Mouse (Mus musculus): ENCODE data around the gene Cdca4.

The Cdca4 gene

DNA sequence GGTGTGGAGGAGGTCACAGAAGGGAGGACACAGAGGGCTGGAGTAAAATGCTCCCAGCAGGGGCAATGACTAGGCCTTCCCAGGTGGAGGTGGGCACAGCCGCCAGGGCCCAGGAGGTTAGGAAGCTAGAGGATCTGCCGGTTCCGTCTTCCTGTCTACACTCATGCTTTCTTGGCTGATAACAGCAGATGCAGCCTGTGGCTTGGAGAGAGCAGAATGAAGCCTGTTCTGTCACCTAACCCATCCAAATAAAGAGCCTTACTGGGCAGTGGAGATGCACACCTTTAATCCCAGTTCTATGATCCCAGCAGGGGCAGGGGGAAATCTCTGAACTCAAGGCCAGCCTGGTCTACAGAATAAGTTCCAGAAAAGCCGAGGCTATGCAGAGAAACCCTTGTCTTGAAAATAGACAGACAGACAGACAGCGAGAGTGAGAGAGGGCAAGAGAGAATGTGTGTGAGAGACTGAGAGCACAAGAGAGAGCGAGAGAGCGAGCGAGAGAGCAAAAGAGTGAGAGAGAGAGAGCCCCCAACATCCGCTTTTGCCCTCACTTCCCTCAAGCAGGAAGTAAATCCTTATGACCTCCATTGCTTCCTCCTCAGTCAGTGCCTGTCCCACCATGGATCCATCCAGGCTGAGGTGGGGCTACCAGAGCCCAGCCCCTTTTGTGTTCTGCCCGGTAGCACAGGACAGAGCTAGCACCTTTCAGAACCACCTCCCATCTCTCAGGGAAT, 29.8 kb downstream of the Cdca4 start:
- no peak for DNase-seq (ENCODE audit: low read depth, low spot score)

DNA sequence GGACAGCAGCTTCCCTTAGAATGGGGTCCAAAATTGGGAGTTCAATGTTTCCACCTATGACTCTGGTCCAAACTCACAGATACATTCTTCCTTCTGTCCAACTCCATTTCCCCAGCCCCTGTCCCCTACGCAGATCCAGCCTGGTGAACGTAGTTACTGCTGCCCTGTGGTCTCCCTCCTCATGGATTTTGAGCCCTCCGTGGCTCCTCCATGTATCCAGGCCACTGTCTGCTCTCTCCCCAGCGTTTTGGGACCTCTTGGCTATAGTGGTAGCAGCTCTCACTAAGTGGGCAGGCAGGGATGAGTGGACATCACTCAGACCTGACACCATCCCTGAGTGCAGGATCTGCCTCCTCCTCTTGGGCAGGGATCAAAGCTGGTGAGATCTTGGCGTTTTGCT, 30.5 kb downstream of the Cdca4 start:
- no peak for DNase-seq (ENCODE audit: low read depth, low spot score)

DNA sequence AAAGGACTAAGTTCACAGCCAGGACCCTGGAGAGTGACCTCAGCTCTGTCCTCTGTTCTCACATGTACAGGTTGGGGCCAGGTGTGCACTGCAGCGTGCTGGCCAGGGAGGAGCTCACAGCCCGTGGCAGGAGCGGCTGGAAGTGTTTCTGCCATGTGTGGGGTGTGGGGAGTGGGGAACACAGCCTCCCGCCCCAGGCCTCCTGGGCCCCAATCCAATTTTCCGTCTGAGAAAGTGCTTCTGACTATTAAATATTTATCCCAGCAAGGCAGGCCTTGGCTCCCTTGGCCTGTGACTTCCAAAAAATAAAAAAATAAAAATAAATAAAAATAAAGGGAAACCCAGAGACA, 30.9 kb downstream of the Cdca4 start:
- DNase-seq (ENCODE audit: low read depth, low spot score) = no peak

DNA sequence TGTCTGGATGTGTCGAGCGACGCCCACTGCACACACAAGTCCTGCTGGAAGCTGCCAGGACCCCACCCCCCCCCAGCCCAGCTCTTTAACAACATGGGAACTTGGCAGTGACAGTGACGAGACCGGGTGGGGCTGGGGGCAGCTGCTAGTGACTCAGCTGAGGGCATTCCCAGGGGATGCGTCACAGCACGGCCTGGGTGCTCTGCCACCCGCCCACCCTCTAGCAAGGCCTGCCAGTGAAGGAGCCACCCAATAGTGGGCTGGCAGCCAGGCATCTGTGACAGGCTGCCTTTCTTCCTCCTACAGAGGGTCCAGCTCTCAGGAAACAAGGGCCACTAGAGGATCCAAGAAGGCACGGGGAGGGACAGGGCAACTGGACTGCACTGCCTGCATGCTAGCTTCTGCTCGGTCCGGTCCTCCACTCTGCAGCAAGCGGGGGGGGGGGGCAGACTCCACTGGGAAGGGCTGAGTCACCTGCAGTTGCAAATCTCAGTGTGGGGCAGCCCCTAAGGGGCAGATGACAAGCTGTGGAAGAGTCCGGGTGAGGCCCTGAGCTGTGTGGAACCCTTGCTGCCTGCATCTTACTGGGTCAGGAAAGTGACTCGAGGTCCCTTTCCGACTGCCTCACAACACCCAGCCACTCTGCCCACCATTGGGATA, 31.4 kb downstream of the Cdca4 start:
- peak; percentile 34 for DNase-seq (ENCODE audit: low read depth, low spot score)

DNA sequence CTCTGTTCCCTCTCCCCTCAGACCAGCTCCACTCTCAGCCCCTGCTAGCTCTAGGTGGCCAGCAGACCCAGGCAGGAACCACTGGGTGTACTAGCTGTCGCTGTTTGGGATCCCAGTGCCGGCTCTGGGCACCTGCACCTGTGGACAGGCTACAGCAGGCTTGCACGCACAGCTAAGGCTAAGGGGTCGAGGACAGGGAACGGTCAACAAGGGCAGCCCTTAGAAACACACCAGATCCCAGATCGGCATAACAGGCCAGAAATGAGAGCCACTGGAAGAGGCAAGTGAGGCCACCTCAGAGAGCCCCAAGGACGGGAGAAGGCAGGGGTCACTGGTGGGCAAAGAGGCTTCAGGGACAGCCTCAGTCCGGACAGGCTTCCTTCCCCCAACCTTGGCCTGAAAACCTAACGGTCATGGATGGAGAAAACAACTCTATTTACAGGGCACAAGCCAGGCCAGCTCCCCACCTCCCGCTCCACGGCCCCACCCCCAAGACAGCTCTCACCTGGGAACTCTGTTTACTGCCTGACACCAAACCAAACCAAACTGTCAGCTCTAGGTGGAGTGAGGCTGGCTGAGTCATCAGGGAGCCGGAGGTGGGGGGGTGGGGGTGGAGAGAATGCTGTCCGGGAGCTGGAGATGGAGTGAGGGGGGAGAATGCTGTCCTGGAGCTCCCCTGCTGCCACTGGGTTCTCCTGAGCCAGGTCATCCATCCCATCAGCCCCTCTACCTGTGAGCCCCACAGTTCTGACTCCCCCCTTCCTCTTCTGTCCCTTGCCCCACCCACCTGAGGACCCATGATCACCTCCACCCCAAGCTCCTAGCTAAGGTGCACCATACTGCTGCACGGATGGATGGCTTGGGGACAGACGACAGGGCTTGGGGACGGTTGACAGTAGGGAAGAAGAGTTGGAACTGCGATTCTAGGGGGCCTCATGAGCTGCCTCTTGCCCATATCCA, 32.4 kb downstream of the Cdca4 start:
- DNase-seq (ENCODE audit: low read depth, low spot score) = no peak

DNA sequence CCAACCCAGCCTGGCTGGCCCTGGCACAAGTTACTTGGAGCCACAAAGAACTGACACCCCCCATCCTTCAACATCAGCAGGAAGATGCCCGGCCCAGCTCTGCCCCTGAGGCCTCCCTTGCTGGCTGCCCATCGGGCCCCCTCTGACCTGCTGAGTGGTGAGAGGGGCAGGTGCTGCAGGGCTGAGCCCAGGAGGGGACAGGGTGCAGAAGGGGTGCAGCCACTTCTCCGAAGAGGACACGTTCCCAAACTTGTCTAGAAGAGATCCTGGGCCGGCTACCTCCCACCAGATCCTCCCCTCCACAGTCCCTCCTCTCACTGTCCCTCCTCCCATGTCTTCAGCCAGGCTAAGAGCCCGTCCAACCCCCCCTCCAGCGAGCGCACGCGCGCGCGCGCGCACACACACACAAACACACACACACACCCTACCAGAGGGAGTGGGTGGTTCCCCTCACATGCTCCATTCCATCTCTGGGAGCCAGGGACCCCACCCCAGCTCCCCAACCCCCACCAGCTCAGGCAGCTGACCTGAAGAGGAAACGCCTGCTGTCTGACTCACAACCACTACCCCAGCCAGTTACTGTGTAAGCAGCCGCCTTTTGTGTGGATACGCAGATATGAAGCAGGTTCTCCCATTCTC, 33.6 kb downstream of the Cdca4 start:
- no peak for DNase-seq (ENCODE audit: low read depth, low spot score)

DNA sequence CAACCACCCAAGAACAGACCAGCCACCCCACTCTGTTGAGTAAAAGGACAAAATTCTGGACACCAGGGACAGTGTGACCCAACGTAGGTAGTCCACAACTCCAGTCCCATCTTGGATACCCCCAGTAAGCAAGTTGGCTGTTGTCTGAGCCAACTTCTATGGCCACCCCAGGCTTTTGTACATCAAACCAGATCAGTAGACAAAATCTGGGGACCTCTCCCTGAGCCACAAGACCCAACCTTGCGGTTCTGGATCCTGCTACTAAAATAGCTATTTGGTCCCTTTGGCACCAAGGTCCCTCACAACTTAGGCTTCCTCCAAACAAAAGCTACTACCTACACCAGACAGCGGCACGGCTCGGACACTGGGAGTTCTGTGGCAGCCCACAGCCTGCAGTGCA, 34.2 kb downstream of the Cdca4 start:
- DNase-seq (ENCODE audit: low read depth, low spot score) = no peak

DNA sequence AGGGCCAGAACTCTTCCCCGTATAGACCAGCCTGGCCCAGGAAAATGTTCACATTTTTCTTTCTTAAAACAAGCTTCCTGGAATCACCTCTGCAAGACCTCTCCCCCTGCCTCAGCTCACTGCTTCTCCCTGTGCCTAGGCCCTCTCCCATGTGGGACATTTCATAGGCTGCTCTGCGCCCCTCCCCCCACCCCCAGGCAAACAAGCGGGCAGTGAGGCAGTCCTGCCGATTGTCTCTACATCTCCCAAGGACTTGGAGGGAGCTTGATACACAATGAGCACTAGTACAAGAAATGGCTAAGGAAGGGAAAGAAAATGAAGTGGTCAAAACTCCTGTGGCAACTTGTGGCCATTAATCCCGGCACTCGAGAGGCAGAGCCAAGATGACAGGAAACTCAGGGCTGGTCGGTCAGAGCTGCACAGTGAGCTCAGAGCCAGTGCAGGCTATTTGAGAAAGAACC, 34.8 kb downstream of the Cdca4 start:
- DNase-seq (ENCODE audit: low read depth, low spot score) = no peak

DNA sequence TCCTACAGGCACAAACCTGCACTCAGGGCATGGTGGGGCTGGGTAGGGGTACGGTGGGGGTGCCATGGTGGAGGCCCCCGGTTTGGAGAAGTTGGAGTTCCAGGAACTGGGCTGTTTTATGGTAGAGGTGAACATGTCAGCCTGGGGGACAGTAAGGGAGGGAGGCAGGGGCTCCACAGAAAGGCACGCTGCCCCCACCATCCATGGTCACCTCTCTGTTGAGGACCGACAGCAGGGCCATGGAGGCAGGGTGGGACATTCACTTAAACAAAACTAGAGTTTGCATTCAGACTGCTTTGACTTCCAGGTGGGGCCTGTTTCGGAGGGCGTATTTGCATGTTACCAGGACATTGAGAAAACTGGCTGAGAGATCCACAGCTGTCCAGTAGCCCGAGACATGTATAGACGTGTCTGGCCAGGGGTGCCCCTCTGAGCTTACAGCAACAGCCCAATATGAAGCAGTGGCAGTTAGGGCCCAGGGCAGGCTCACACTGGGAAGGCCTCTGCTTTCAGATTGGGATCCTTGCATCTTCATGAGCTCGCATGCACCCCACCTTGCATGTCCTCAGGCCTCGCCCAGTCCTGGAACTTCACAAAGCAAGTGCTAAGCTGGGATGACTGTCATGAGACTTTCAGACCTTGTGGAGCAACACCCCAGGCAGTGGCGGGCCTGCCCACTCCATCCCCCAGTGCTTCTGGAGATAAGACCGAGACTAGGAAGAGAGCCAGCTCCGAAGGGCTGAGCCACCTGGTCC, 35.4 kb downstream of the Cdca4 start:
- DNase-seq (ENCODE audit: low read depth, low spot score) = peak; percentile 42

DNA sequence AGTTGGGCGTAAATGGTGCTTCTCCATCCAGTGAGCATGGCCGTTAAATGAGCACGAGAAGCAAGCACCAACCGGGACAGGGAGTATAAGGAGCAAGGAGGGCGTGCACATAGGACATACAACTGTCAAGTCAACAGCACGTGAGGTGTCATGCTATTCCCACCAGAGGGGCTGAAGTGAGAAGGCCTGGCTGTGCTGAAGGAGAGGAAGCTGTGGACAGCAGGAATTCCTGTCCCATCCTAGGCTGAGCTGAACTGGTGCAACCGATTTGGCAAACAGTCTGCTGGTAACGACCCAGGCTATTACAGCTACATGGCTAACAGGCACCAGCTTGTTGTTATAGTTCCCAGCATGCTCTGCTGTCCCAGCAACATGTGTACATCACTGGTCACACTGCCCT, 38.2 kb downstream of the Cdca4 start:
- DNase-seq (ENCODE audit: low read depth, low spot score) = no peak

DNA sequence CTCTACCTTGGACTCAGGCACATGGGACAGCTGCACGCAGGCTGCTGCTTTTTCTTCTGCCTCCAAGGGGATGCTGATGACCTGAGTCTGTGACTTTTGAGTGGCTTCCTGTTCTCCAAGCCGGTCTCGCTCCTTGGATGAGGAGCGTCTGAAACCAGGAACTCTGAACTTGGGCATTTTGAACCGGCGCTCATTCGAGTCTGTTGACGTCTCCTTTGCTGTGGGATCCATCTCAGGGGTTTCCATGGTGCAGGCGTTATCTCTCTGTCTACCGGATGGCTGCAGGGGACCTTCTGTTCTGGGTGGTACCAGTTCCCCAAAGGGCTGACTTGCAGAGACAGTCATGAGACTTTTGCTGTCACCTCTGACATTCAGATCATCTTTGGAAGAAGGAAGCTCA, 54.7 kb downstream of the Cdca4 start:
- DNase-seq (ENCODE audit: low read depth, low spot score) = no peak

DNA sequence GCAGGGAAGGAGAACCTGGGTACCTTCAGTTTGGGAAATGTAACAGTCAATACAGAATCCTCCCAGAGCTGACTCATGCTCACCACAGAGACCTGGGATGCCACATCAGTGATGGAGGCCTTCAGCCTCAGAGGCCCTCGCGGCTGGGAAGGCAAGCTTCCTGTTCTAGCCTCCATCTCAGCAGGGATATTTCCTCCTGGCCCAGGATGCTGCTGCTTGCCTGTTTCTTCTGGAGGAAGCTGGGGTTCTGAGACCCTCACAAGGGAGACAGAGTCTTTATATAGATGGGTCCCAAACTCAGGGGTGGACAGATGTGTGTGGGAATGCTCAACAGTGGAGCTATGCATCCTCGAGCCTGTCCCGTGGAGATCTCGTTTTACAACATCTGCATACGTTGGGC, 55.2 kb downstream of the Cdca4 start:
- DNase-seq (ENCODE audit: low read depth, low spot score) = no peak

DNA sequence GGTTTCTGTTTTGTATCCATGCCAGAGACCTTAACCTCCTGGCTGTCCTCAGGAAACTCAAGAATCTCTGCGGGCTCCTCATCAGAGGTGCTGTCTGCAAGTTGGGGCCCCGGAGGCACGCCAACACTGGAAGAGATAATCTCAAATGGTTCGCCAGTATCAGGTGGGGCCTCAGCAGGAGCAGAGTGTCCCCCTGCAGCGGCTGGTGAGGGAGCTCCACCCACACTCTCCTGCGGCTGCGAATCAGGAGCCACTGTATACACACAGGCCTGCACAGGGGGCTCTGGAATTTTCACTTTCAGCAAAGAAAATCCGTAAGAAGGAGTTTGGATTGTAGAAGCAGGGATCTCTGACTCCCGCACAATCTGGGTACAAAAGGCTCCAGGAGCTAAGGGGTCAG, 55.9 kb downstream of the Cdca4 start:
- no peak for DNase-seq (ENCODE audit: low read depth, low spot score)

DNA sequence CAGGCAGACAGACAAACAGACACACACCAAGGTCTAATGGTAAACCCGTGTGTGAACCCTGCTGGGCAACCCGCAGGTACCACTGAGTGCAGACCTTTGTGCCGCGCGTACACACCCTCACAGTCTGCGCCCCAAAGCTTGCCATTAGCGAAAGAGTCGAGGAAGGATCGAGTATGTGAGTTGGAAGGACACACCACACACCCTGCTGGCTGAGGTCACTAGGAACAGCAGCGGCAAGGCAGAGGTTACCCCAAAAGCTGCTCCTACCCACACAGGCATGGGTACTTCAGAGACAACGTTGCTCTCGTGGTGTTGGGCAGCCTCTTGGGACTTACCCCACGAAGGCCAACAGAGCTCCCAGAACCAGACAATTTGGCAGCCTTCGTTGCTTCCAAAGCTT, 56.9 kb downstream of the Cdca4 start:
- DNase-seq (ENCODE audit: low read depth, low spot score) = no peak

DNA sequence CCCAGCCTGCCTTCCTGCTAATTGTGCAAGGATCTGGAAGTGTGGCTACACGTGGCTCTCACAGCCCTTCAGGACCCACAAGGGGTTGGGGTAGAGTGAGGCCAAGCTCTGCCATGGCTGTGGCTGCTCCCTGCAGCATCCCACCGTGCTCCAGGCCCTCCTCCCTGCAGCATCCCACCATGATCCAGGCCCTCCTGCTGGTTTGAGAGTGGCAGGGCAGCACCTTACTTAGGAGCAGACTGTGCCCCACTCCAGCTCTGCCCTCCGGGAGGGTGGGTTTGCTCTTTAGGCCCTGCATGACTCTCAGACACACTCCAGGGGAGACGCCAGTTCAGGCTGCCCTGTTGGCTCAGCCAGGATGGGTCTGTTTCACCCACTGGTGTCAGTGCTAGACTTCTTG, 58.8 kb downstream of the Cdca4 start:
- no peak for DNase-seq (ENCODE audit: low read depth, low spot score)
